Mouse (Mus musculus): ENCODE results near the gene Tgfb2. TPM values are rescaled to one million over a fixed set of nuclear protein-coding genes. Genes with fewer than 3 reads are reported as not detected.
A peak's percentile ranks its signal among the peaks of the same experiment; 100 is the strongest.

Gene Tgfb2
- polyA plus RNA-seq, 1 experiment from 2014 or later, result 45.8 TPM

DNA sequence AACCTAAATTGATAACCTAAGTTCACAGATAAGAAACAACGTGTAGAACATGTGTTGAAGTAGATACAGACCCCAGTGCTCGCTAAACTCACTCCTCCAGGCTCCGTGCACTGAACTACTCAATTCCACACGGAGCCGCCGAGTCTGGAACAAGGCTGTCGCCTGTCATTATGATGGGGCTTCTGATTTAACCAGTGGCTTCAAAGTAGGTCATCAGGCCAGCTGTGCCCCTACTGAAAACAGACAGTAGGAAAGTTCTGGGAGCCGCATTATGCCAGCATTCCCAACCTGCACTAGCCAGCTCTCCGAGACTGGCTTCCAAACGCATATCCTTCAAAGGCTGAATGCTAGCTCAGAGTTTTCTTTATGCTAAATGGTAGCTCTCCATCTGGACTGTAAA, 42.8 kb downstream of the Tgfb2 start:
- Histone ChIP-seq H3K4me3 (no peak overlapping the region), H3K9me3 (replicated peaks) (no peaks in the 10 kb centered on the region), H3K4me1 (no peaks in the 10 kb centered on the region), H3K36me3 (no peaks in the 10 kb centered on the region), H3K27ac (no peak overlapping the region), H3K4me2 (replicated peaks) (no peak overlapping the region), H3K27me3 (no peaks in the 10 kb centered on the region), H3K9ac (no peak overlapping the region)
- no peak for ATAC-seq (ENCODE audit: low FRiP score)
- 80% methylated on average over 10 of the region's 10 CpGs for WGBS

DNA sequence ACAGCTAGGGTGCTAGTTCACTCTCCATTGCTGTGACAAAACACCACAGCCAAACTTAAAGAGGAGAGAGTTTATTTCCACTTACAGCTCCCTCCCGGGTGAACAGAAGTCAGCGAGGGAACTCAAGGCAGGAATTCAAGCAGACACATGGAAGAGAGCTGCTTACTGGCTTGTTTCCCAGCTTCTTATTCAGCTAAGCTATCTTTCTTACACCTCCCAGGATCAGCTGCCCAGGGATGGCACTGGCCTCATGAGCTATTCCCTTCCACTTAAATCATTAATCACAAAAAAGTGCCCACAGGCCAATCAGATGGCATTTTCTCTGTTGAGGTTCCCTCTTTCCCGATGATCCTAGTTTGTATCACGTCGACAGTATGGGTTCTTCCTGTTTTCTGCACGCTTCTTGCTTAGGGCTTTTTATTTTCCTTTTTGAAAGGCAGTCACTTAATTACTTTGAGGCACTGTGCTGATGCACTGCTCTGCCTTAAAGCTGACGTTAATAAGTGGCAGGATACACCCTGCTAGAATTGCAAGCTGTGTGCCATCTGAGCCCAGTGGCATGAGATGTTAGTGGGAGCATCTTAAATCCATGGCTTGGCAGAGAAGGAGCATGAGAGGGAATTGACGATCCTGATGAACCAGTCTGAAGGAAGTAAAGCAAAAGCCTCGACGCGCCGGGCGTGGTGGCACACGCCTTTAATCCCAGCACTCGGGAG, 44.4 kb downstream of the Tgfb2 start:
- no peak for ATAC-seq (ENCODE audit: low FRiP score)
- 83% methylated on average over 15 of the region's 15 CpGs for WGBS
- H3K27me3 ChIP-seq, result no peaks in the 10 kb centered on the region
- no peaks in the 10 kb centered on the region for H3K4me1 ChIP-seq
- H3K9me3 ChIP-seq (replicated peaks), result no peaks in the 10 kb centered on the region
- H3K27ac ChIP-seq, result no peak overlapping the region
- no peak overlapping the region for H3K4me2 ChIP-seq (replicated peaks)
- no peaks in the 10 kb centered on the region for H3K36me3 ChIP-seq
- H3K4me3 ChIP-seq, result no peak overlapping the region
- no peak overlapping the region for H3K9ac ChIP-seq

DNA sequence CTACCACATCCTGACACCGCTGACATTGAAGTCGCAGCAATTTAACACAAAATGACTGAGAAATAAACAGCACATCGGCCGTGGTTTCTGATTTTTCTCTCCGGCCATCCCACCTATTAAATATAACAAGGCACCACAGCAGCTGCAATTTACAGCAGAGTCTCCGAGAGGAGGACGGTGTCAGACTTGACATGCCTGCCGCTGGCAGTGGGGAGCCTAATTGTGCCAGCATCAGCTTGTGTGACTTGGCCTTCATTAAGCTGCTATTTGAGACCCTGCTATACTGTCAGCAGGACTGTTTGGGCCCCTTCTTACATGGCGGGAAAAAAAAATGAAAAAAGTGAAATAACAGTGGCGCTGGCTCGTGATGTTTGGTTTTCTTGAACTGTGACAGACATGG, 47.0 kb downstream of the Tgfb2 start:
- Histone ChIP-seq H3K4me1 (no peaks in the 10 kb centered on the region), H3K4me3 (no peak overlapping the region), H3K27me3 (no peaks in the 10 kb centered on the region), H3K9ac (no peak overlapping the region), H3K9me3 (replicated peaks) (no peaks in the 10 kb centered on the region), H3K4me2 (replicated peaks) (no peak overlapping the region), H3K36me3 (no peaks in the 10 kb centered on the region), H3K27ac (peak overlapping the region; percentile 35)
- WGBS, result 73% methylated on average over 11 of the region's 11 CpGs
- ATAC-seq (ENCODE audit: low FRiP score), result no peak

DNA sequence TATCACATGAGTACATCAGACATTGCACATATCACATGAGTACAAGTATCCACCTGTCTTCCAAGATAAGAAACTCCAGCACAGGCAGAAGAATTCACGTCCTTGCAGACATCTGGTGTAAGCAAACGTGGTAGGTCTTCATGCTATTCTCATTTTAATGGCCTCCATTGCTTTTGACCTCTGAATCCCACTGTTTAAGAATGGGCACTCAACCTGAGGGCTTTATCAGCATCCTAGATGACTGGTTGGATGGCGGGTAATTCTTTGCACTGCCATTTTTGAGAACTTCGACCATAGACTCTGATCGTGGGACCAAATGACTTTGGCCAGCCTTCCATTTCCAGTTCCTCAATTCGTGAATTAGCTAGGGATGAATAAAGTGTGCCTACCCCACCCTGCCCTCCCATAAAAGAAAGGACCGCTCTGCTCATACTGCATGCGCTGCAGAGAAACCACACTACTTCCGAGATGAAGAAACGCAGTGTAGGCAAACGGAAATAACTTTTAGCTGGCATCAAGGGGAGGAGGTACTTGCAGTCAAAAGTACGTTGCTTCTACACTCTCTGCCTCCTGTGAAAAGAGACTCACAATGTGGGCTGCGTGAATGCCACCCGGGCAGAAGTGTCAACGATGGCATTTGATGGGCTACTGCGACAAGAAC, 48.1 kb downstream of the Tgfb2 start:
- H3K27me3 ChIP-seq, result no peaks in the 10 kb centered on the region
- no peaks in the 10 kb centered on the region for H3K36me3 ChIP-seq
- ATAC-seq (ENCODE audit: low FRiP score), result no peak
- H3K4me2 ChIP-seq (replicated peaks), result no peak overlapping the region
- 92% methylated on average over 16 of the region's 16 CpGs for WGBS
- no peaks in the 10 kb centered on the region for H3K9me3 ChIP-seq (replicated peaks)
- H3K4me3 ChIP-seq, result no peak overlapping the region
- no peak overlapping the region; the same call in 1 of the 2 replicates for H3K27ac ChIP-seq
- H3K9ac ChIP-seq, result no peak overlapping the region
- H3K4me1 ChIP-seq, result no peaks in the 10 kb centered on the region

DNA sequence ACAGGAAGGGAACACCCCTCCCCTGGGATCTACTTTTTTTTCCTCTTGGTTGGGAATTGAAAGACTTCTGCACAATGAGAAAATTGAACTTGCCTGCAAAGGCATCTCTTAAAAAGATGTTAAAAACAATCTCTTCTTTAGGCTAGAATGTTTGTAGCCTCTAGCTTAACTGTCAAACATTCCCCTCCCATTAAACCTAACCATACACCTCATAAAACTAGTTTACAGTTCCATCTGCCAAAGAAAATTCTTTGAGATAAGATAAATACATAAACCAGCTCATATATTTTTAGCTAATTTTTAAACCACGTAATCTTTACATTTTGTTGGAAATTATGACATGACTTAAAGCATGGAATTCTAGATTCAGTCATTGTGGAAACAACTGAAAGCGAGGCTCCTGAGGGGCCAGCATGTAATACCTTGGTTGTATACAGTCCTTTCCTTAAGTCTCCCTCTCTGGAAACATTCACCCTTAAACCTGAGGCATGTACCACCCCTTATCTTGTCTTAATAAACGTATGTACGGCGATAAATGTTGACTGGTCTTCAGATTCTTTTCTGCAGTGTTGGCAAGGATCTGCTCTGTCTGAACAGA, 49.0 kb downstream of the Tgfb2 start:
- WGBS, result 97% methylated on average over 5 of the region's 5 CpGs
- no peak overlapping the region for H3K4me2 ChIP-seq (replicated peaks)

DNA sequence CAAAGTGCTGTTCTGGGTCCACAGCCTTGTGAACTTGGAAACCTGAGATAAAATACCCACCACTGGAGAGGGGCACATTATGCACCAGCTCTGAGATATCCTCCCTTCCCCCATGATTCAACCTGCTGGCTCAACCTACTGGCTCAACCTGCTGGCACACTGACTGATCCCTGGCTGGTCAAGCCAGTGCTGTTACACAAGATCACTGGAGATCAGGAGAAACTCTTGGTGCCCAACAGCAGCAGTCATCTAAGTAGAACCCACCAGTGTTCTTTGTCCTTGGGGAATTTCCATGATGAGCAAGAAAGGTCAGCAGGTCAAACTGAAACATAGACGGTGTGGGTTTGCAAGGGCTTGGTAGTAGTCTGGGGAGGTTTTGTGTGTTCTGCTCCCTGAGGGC, 49.6 kb downstream of the Tgfb2 start:
- Histone ChIP-seq H3K4me2 (replicated peaks) (no peak overlapping the region), H3K9ac (no peak overlapping the region), H3K27ac (no peak overlapping the region), H3K9me3 (replicated peaks) (no peaks in the 10 kb centered on the region), H3K27me3 (no peaks in the 10 kb centered on the region), H3K36me3 (no peaks in the 10 kb centered on the region), H3K4me3 (no peak overlapping the region), H3K4me1 (no peaks in the 10 kb centered on the region)
- WGBS, result 52% methylated on average over 1 of the region's 1 CpGs
- no peak for ATAC-seq (ENCODE audit: low FRiP score)

More for the DNA sequence above, 49.0 kb downstream of the Tgfb2 start:
- Histone ChIP-seq H3K27me3 (no peaks in the 10 kb centered on the region), H3K27ac (no peak overlapping the region), H3K4me3 (no peak overlapping the region), H3K36me3 (no peaks in the 10 kb centered on the region), H3K9ac (no peak overlapping the region), H3K9me3 (replicated peaks) (no peaks in the 10 kb centered on the region), H3K4me1 (no peaks in the 10 kb centered on the region)
- ATAC-seq (ENCODE audit: low FRiP score), result no peak

DNA sequence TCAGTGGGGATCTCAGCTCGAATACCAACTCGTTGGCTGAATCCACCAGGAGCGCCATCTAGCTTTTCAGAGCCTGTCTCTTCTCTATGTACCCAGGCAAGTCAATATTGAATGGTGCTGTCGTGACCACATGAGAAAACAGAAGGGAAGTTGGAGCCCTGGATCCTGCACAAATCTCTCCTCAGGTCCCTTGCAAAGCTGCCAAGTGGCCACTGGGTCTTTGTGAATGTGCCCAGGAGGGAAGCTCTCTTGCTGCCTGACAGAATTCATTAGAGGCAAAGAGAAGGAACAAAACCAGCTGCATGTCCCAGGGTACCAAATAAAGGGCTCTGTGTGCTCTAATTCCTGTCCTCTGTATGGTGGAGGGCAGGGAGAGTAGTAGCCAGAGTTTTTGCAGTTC, 50.7 kb downstream of the Tgfb2 start:
- Histone ChIP-seq H3K4me1 (no peaks in the 10 kb centered on the region), H3K4me3 (no peak overlapping the region), H3K4me2 (replicated peaks) (no peak overlapping the region), H3K27me3 (no peaks in the 10 kb centered on the region), H3K9ac (no peak overlapping the region), H3K27ac (no peak overlapping the region; the same call in 1 of the 2 replicates), H3K9me3 (replicated peaks) (no peaks in the 10 kb centered on the region), H3K36me3 (no peaks in the 10 kb centered on the region)
- 48% methylated on average over 4 of the region's 4 CpGs for WGBS
- no peak for ATAC-seq (ENCODE audit: low FRiP score)

DNA sequence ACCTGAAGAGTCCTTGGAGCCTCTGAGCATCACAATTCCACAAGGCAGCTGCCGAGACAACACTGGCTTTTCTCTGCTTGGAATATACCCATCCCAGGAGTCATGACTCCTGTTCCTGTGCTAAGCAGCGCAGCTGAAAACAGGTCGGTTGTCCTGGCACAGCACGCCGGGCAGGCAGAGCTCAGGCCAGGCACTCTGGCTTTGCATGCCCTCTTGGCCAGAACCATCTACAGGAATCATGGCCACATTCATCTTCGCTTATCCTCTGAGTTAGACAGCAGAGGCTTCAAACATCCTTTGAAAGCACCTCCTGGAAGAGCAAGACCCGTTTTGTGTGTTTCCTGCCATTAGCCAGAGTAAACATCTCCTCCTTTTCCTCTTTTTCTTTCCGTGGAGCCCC, 53.6 kb downstream of the Tgfb2 start:
- Histone ChIP-seq H3K4me3 (no peak overlapping the region), H3K9me3 (replicated peaks) (peaks cover 6% of the 10 kb centered on the region), H3K27me3 (no peaks in the 10 kb centered on the region), H3K36me3 (0 out of 2 replicates have a peak, but pooled peaks cover 8% of the 10 kb centered on the region), H3K9ac (no peak overlapping the region), H3K4me1 (no peaks in the 10 kb centered on the region), H3K27ac (no peak overlapping the region), H3K4me2 (replicated peaks) (no peak overlapping the region)
- ATAC-seq (ENCODE audit: low FRiP score), result no peak
- 75% methylated on average over 8 of the region's 8 CpGs for WGBS

DNA sequence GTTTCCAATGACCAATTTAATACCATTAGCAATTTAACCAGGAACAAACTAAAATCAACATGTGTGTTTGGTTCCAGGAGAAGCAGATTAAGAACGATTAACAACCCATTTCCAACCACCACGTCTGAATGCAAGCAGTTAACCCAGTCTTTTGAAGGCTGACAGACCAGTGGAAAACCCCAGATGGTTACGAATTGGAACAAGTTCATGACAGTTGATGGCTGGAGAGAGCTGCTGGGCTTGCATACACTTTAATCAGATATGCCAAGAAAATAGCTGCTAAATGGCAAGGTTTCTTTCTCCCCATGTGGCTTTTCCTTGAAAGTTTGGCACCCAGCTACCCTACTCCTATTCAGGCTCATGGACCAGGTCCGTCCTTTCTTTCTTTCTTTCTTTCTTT, 55.8 kb downstream of the Tgfb2 start:
- no peak for ATAC-seq (ENCODE audit: low FRiP score)
- Histone ChIP-seq H3K9me3 (replicated peaks) (peaks cover 6% of the 10 kb centered on the region), H3K9ac (no peak overlapping the region), H3K27me3 (no peaks in the 10 kb centered on the region), H3K36me3 (0 out of 2 replicates have a peak, but pooled peaks cover 8% of the 10 kb centered on the region), H3K27ac (no peak overlapping the region), H3K4me2 (replicated peaks) (no peak overlapping the region), H3K4me3 (no peak overlapping the region), H3K4me1 (no peaks in the 10 kb centered on the region)
- 79% methylated on average over 4 of the region's 4 CpGs for WGBS

DNA sequence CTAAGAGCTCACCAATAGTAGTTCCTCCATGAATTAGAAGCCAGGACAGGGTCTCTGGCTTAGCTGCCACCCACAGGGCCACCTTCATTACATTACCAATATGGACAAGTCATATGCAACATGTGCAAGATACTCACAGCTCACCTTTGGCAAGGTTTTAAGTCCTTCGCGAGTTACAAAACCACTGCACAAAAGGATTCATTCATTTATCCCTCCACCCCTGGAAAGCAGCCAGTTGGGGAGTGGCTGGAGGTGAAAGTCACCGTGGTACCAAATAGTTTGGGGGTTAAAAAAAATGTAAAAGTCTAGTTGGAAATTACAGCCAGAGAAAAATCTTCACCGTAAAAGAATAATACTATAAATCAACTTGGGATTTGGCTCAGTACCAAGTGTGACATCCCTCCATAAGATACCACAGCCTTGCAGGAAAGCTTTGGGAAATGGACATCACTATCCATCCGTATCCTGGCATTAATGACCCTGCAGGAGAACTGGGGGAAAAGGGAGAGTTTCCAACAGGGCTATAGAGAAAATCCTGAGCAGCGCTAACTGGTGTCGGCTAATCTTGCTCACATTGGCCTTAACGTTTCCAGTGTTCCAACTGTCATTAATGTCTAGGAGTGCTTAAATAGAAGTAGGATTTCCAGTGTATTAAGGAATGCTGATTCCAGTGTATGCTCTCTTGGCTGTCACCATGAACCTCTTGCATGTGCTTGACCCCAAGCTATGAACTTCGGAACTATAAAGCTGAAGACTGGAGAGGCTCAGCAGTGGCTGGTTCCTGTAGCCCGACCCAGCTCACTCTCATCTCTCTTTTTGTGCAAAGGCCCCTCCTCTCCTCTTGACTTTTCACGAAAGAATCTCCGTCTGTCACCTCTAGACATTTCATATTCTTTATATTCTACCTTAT, 68.2 kb downstream of the Tgfb2 start:
- Histone ChIP-seq H3K27me3 (no peaks in the 10 kb centered on the region), H3K36me3 (no peaks in the 10 kb centered on the region), H3K4me1 (peaks cover 7% of the 10 kb centered on the region; the same call in 1 of the 2 replicates), H3K4me3 (no peak overlapping the region), H3K9ac (no peak overlapping the region), H3K27ac (no peak overlapping the region), H3K4me2 (replicated peaks) (no peak overlapping the region), H3K9me3 (replicated peaks) (no peaks in the 10 kb centered on the region)
- WGBS, result 78% methylated on average over 12 of the region's 12 CpGs
- no peak for ATAC-seq (ENCODE audit: low FRiP score)

DNA sequence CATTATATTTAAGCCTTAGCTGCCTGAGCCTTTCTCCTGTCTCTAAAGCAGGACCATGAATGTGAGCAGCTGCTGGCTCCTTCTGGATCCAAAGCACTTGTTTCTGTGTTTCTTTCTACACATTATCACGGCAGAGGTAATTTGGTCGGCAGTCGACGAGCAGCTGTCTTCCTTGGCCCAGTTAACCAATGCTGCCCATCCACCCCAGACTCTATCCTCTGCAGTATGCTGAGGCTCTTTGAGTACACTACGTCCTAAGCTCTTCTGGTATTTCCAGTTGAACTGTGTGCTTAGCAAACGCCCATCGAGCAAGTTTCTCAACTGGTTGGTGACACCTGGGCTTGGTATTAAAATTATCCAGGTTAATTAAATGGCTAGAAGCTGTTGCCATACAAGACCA, 70.7 kb downstream of the Tgfb2 start:
- Histone ChIP-seq H3K36me3 (no peaks in the 10 kb centered on the region), H3K4me2 (replicated peaks) (no peak overlapping the region), H3K27ac (no peak overlapping the region), H3K4me1 (peaks cover 7% of the 10 kb centered on the region; the same call in 1 of the 2 replicates), H3K9me3 (replicated peaks) (no peaks in the 10 kb centered on the region), H3K9ac (no peak overlapping the region), H3K27me3 (no peaks in the 10 kb centered on the region), H3K4me3 (no peak overlapping the region)
- ATAC-seq (ENCODE audit: low FRiP score), result no peak
- WGBS, result 73% methylated on average over 7 of the region's 7 CpGs

DNA sequence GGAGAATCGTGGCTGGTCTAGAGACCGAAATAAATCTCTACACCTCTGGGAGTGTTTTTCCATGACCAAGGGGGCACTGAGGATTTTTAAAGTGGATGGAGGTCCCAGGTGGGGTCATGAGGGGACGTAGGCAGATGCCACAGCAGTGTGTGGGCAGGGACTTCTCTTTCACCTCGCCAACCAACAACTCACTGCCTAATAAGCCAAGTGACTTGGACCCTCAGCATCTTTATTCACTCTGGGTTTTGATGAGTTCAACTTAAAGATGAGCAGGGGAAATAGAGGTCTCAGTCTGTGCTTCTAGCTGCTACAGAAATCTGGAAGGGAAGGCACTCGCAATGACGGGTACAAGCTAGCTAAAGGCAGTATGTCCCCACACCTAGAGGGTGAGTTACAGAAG, 74.3 kb downstream of the Tgfb2 start:
- Histone ChIP-seq H3K4me1 (0 out of 2 replicates have a peak, but pooled peaks cover 3% of the 10 kb centered on the region), H3K36me3 (no peaks in the 10 kb centered on the region), H3K4me2 (replicated peaks) (no peak overlapping the region), H3K27ac (no peak overlapping the region), H3K27me3 (no peaks in the 10 kb centered on the region), H3K9ac (no peak overlapping the region), H3K9me3 (replicated peaks) (no peaks in the 10 kb centered on the region), H3K4me3 (no peak overlapping the region)
- no peak for ATAC-seq (ENCODE audit: low FRiP score)
- 89% methylated on average over 6 of the region's 6 CpGs for WGBS
